Comparison of ENCODE assay signal across 8 mouse cellular contexts in the genomic region with DNA sequence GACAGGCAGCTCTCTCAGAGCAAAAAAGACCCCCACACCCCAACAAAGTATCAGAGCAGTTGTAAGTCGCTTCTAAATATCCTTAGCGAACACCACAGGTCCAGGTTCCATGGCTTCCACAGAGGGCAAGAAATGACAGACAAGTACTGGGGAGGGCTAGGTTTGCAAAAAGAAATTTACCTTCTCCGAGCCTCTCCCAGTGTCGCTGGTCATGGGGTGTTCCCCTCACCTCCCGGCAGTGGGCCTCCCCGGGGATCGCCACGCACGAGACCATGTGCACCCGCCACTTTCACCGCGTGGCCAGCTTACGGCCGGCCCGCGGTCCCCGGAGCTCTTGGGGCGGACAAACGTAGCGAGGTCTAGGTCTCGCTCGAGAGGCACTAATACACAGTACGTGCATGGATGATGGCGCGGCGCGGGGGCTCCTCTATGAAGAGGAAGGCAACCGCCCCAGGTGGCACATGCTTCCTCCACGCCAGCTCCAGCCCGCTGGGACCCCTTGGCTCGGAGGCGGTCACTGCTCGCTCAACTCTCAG. TPM values are rescaled to one million over a fixed set of nuclear protein-coding genes. Genes with fewer than 3 reads are reported as not detected.
DNase-seq lines count a peak whose midpoint lies in the region; ATAC-seq and TF ChIP-seq lines count a peak whose summit lies in the region.

No protein-coding gene starts in this region.

- H3K4me1 ChIP-seq in kidney, embryonic 14.5 days (ENCODE audit: control insufficient read depth, insufficient read depth, low read length) = peaks cover 21% of the 10 kb centered on the region; the same call in 1 of the 2 replicates
- H3K4me1 ChIP-seq in forebrain, embryonic 14.5 days (ENCODE audit: control insufficient read depth, insufficient read depth, low read length) = peaks cover 14% of the 10 kb centered on the region
- peaks cover 41% of the 10 kb centered on the region for H3K4me1 ChIP-seq in liver, embryonic 15.5 days (replicated peaks)
- no peaks in the 10 kb centered on the region; the same call in 1 of the 2 replicates for H3K4me1 ChIP-seq in stomach, postnatal 0 days (replicated peaks; ENCODE audit: control insufficient read depth, insufficient read depth)

- under 1% methylated on average over 32 of the region's 33 CpGs for WGBS in kidney, embryonic 14.5 days
- under 1% methylated on average over 33 of the region's 33 CpGs for WGBS in forebrain, embryonic 14.5 days
- under 1% methylated on average over 33 of the region's 33 CpGs for WGBS in liver, embryonic 15.5 days (ENCODE audit: insufficient replicate concordance)
- WGBS in stomach, postnatal 0 days = under 1% methylated on average over 33 of the region's 33 CpGs

- no peak for DNase-seq in kidney, adult 9 months
- DNase-seq in MN1 (ENCODE audit: low spot score) = peak; percentile 60
- DNase-seq in forebrain, embryonic 14.5 days (ENCODE audit: low spot score) = no peak
- peak; percentile 65 for DNase-seq in stomach, postnatal 0 days (ENCODE audit: low spot score)
- no peak for DNase-seq in urinary bladder, postnatal 25 days (ENCODE audit: low spot score)
- no peak for DNase-seq in layer of hippocampus, postnatal 14 days (ENCODE audit: low spot score in 2 of 2)

- H3K27me3 ChIP-seq in kidney, embryonic 14.5 days (ENCODE audit: control insufficient read depth, insufficient read depth, low read length) = no peaks in the 10 kb centered on the region
- no peaks in the 10 kb centered on the region for H3K27me3 ChIP-seq in forebrain, embryonic 14.5 days (replicated peaks; ENCODE audit: control insufficient read depth, insufficient read depth, low read length)
- no peaks in the 10 kb centered on the region for H3K27me3 ChIP-seq in liver, embryonic 15.5 days
- no peaks in the 10 kb centered on the region for H3K27me3 ChIP-seq in stomach, postnatal 0 days (ENCODE audit: control insufficient read depth, insufficient read depth, low read length)

- peak overlapping the region; percentile 84 for H3K4me2 ChIP-seq in kidney, embryonic 14.5 days (replicated peaks; ENCODE audit: low read depth, low read length)
- peak overlapping the region; percentile 74 for H3K4me2 ChIP-seq in forebrain, embryonic 14.5 days (ENCODE audit: low read length)
- peak overlapping the region; percentile 96 for H3K4me2 ChIP-seq in liver, embryonic 15.5 days
- H3K4me2 ChIP-seq in stomach, postnatal 0 days (replicated peaks; ENCODE audit: low read depth) = peak overlapping the region; percentile 67

- no peaks in the 10 kb centered on the region for H3K9me3 ChIP-seq in kidney, embryonic 14.5 days (ENCODE audit: control insufficient read depth, low read length)
- H3K9me3 ChIP-seq in forebrain, embryonic 14.5 days (replicated peaks; ENCODE audit: control insufficient read depth, low read length) = no peaks in the 10 kb centered on the region
- no peaks in the 10 kb centered on the region for H3K9me3 ChIP-seq in liver, embryonic 15.5 days (replicated peaks)
- no peaks in the 10 kb centered on the region for H3K9me3 ChIP-seq in stomach, postnatal 0 days (ENCODE audit: control insufficient read depth, low read length)

- no peak for TF ChIP-seq CTCF in stomach, postnatal 0 days (IDR thresholded peaks at IDR 0.05; ENCODE audit: low read depth)

- no peaks in the 10 kb centered on the region for H3K36me3 ChIP-seq in kidney, embryonic 14.5 days (ENCODE audit: control insufficient read depth, insufficient read depth, low read length)
- H3K36me3 ChIP-seq in forebrain, embryonic 14.5 days (ENCODE audit: control insufficient read depth, insufficient read depth, low read length) = no peaks in the 10 kb centered on the region
- H3K36me3 ChIP-seq in liver, embryonic 15.5 days (replicated peaks) = no peaks in the 10 kb centered on the region
- H3K36me3 ChIP-seq in stomach, postnatal 0 days (ENCODE audit: control insufficient read depth, insufficient read depth, low read length) = no peaks in the 10 kb centered on the region

- ATAC-seq in kidney, embryonic 14.5 days (ENCODE audit: low FRiP score, low TSS enrichment) = no peak; the same call in none of the 2 replicates
- ATAC-seq in forebrain, embryonic 14.5 days = peak; percentile 67
- peak; percentile 29 for ATAC-seq in liver, embryonic 15.5 days (ENCODE audit: insufficient read depth)
- no peak; the same call in 1 of the 2 replicates for ATAC-seq in stomach, postnatal 0 days (ENCODE audit: low FRiP score, low TSS enrichment)

- H3K4me3 ChIP-seq in kidney, embryonic 14.5 days (ENCODE audit: low read length) = peak overlapping the region; percentile 58
- H3K4me3 ChIP-seq in forebrain, embryonic 14.5 days (ENCODE audit: low read depth, low read length) = peak overlapping the region; percentile 94
- peak overlapping the region; percentile 81 for H3K4me3 ChIP-seq in liver, embryonic 15.5 days (replicated peaks)
- peak overlapping the region; percentile 88 for H3K4me3 ChIP-seq in stomach, postnatal 0 days (ENCODE audit: low read depth, low read length)

- H3K9ac ChIP-seq in kidney, embryonic 14.5 days (ENCODE audit: low read depth, low read length) = peak overlapping the region; percentile 91
- H3K9ac ChIP-seq in forebrain, embryonic 14.5 days (ENCODE audit: low read length) = peak overlapping the region; percentile 94
- peak overlapping the region; percentile 67 for H3K9ac ChIP-seq in liver, embryonic 15.5 days
- peak overlapping the region; percentile 86 for H3K9ac ChIP-seq in stomach, postnatal 0 days (ENCODE audit: low read length)

- peak overlapping the region; percentile 94 for H3K27ac ChIP-seq in kidney, embryonic 14.5 days (ENCODE audit: low read depth, low read length)
- peak overlapping the region; percentile 87 for H3K27ac ChIP-seq in forebrain, embryonic 14.5 days (ENCODE audit: low read depth, low read length)
- 0 out of 2 replicates have a peak overlapping the region, but pooled peaks have one; percentile 45 for H3K27ac ChIP-seq in liver, embryonic 15.5 days (replicated peaks)
- H3K27ac ChIP-seq in stomach, postnatal 0 days (replicated peaks) = peak overlapping the region; percentile 95

- TF ChIP-seq EP300 in stomach, postnatal 0 days (optimal IDR thresholded peaks at IDR 0.05) = no peak

RNA-seq across cellular contexts. Expression of a gene that starts 0.7 kb away (rescaled TPM):
- polyA plus RNA-seq in kidney, embryonic 14.5 days (2014; fragmentation: Nextera tagmentation; extraction: Ambion mirVana) = 29.0 and 36.4 TPM in 2 replicates
- 55.4 and 70.3 TPM in 2 replicates for polyA plus RNA-seq in forebrain, embryonic 14.5 days (2014; fragmentation: Nextera tagmentation; extraction: Ambion mirVana)
- 7.1 and 7.4 TPM in 2 replicates for polyA plus RNA-seq in liver, embryonic 15.5 days (2015; fragmentation: Nextera tagmentation; extraction: Ambion mirVana)
- polyA plus RNA-seq in stomach, postnatal 0 days (2015; fragmentation: Nextera tagmentation; extraction: Ambion mirVana) = 27.4 and 29.6 TPM in 2 replicates
- total RNA-seq in layer of hippocampus, postnatal 14 days (2021) = 10 to 100 TPM; 50.4 to 51.8 TPM

RNA-seq across cellular contexts. Expression of a gene that starts 1.7 kb away (rescaled TPM):
- polyA plus RNA-seq in kidney, embryonic 14.5 days (2014; fragmentation: Nextera tagmentation; extraction: Ambion mirVana) = 243 and 256 TPM in 2 replicates
- polyA plus RNA-seq in forebrain, embryonic 14.5 days (2014; fragmentation: Nextera tagmentation; extraction: Ambion mirVana) = 541 and 574 TPM in 2 replicates
- polyA plus RNA-seq in liver, embryonic 15.5 days (2015; fragmentation: Nextera tagmentation; extraction: Ambion mirVana) = 33.9 and 39.1 TPM in 2 replicates
- 117 and 122 TPM in 2 replicates for polyA plus RNA-seq in stomach, postnatal 0 days (2015; fragmentation: Nextera tagmentation; extraction: Ambion mirVana)
- 10 to 100 TPM; 89.3 to 95.3 TPM for total RNA-seq in layer of hippocampus, postnatal 14 days (2021)

Comparison
In these comparisons a context has a peak if more than half of its experiments do, and no peak if none do; other contexts are left out.
1. ATAC-seq: peak in forebrain, embryonic 14.5 days (single experiment) and liver, embryonic 15.5 days (single experiment); none in kidney, embryonic 14.5 days (single experiment) and stomach, postnatal 0 days (single experiment).
2. H3K27ac ChIP-seq: peak in every context shown above with its lines; median percentile 95 in stomach, postnatal 0 days; 94 in kidney, embryonic 14.5 days; 87 in forebrain, embryonic 14.5 days; 45 in liver, embryonic 15.5 days.
3. DNase-seq: peak in MN1 (single experiment) and stomach, postnatal 0 days (single experiment); none in kidney, adult 9 months (single experiment), forebrain, embryonic 14.5 days (single experiment), urinary bladder, postnatal 25 days (single experiment) and layer of hippocampus, postnatal 14 days (0 of 2).
4. Peak in every context shown above with its lines, with median percentiles within 50 percentile points of each other: H3K4me2 ChIP-seq, H3K4me3 ChIP-seq and H3K9ac ChIP-seq.